Mouse (Mus musculus) gastrocnemius, postnatal 36 days (tissue): ENCODE results near the gene Pnldc1. TPM values are rescaled to one million over a fixed set of nuclear protein-coding genes. Genes with fewer than 3 reads are reported as not detected.
A peak's percentile ranks its signal among the peaks of the same experiment; 100 is the strongest.
"Not testable (repeated sequence)": the region's sequence is repeated elsewhere in the genome, so short reads cannot be mapped to it uniquely, and the experiment has no call there.

Experiments
- DNase-seq, 2 experiments: peaks; one replicate each; pipeline ENCODE4 v3.0.0; 2022
- intact Hi-C: fragments of 180-260 bp; cut with DNase I; formaldehyde crosslinking; loops from one replicate; pipeline ENCODE4 v1.15.1; 2025
- total RNA-seq, 2 experiments: library from RNA; stranded (reverse); gene quantifications; 2 replicates each; pipeline ENCODE4 v1.2.3; 2021

Pnldc1 gene
- total RNA-seq, 2 experiments from 2014 or later, result not detected

DNA sequence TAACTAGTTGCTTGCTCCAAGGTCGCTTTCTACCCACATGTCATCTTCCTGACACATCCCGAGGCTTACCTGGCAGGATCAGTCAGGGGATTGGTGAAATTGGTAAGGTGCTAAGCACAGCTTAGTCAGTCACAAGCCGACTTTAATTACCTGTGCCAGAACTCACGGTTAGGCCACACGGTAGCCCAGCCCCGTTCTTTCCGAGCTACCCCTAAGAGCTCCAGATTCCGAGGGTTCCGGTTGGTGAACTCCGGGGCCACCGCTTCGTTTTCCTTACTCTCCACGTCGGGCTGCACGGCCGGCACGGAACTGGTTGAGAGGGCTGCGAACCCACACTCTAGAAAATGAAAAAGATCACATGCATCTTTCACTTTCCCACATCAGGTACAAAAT lies 5.5 kb upstream of the Pnldc1 start, which contains the start of gene Tcp1:
Gene Tcp1, plus strand, starts transcription at position 214 of the 393 bp plus-strand sequence.
- intact Hi-C loops, result loop anchor here (5.0 kb wide), 2 partner anchors 62 to 77 kb away; partner anchors contain the start of gene Wtap
- no peak for DNase-seq

DNA sequence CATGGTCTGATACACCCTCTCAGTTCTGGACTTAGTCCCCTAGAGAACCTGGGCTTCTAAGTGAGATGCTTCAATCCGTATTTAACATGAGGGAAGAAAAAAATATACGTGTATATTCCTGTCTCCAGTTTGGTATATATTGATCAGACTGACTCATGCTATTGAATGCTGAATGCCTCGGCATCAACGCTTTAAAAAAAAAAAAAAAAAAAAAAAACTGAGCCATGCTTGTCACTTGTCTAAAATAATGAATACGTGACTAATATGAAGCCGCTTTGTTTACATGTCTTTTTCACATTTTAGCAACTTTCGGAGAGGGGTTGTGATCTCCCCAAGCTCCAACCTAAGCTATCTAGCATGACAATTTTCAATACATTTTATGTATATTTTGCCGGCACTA lies 361 bp upstream of the Pnldc1 start:
- intact Hi-C loops, result no loop called here
- DNase-seq, result no peak

DNA sequence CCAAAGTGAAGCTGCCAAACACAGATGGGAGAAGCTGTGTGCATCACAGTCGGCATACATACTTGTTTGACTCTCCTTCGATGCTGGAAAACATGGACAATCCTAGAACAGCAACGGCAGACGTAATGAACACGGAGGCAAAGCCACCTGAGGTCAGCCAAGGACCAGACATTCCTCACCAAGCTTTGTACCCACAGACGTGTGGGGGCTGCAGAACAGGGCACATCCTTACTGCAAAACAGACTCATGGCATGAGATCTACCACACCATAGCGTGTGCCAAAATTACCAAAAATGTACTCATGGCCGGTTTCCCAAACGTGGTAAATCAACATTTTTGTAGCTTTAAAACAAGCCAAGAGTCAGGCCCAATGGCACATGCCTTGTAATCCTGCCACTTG lies 3.6 kb downstream of the Pnldc1 start:
- intact Hi-C loops, result no loop called here
- no peak for DNase-seq

DNA sequence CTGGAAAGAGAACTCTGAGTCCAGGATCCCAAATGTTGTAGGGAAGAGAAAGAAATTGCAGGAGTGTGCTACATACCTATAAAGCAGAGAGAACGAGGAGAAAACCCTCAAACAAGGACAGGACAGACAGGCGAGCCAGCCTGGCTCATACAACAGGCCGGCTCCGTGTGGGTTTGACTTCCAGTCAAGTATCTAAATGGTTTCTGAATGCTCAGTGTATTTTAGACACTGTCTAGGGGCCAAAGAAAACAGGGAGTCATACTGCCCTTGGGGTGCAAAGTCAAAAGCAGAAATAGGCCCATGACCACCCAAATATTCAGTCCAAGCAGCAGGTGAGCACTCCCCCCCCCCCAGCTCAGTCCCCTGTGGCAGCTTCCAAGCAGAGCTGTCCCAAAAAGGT lies 4.2 kb downstream of the Pnldc1 start:
- intact Hi-C loops, result no loop called here
- DNase-seq, result no peak

DNA sequence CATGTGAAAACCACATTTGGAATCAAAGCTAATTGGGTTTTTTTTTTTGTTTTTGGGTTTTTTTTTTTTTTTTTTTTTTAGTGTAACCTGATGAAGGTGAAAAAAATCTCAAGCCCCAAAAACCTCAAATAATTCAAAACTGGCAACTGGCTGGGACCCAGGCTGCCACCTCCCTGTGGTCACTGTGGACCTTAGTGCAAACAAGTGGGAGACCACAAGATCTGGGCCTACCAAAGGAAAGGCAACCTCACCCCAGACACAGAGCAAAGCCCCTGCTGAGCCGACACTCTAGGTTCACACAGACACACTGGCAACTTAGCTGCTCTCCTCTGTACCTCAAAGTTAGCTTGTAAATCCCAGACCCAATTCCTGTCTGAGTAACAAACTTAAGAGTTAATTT lies 5.7 kb downstream of the Pnldc1 start:
- intact Hi-C loops, result no loop called here

DNA sequence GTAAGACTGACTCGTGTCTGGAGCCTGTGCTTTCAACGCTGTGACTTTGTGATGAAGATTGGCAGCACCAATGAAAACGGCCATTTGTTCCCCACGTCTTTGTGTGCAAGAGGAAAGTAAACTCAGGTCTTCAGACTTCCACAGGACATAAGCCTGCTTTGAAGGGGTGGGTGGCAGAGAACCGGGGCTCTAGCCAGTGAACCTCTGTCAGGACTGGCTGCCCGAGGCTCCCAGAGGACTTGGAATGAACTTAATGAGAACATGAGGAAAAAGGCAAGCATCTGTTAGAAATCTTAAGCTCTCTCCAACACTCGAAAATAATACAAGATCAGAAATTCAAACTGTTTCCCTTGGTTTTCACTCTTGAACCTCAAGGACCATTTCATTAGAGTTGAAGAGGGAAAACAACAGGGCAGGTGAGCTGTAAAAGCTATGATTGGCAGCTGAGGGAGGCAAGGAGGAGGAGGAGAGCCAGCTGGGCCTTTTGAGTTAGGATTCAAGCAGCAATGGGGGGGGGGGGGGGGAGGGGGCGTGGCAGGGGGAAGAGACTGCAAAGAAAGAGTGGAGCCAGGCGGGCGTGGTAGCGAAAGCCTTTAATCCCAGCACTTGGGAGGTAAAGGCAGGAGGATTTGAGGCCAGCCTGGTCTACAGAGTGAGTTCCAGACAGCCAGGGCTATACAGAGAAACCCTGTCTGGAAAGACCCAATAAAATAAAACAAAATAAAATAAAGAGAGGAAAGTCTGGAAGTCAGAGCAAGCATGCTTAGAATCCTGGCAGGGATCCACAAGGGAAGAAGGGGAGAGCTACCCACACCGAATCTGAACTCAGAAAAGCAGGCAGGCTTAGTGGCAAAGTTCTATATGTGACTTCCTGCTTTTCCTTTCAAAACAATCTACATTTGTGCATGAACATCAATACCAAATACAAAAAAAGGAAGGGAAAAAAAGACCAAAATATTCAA lies 6.4 kb downstream of the Pnldc1 start:
- no peak for DNase-seq
- intact Hi-C loops, result no loop called here

More for the DNA sequence above, 5.7 kb downstream of the Pnldc1 start:
- DNase-seq, result no peak

DNA sequence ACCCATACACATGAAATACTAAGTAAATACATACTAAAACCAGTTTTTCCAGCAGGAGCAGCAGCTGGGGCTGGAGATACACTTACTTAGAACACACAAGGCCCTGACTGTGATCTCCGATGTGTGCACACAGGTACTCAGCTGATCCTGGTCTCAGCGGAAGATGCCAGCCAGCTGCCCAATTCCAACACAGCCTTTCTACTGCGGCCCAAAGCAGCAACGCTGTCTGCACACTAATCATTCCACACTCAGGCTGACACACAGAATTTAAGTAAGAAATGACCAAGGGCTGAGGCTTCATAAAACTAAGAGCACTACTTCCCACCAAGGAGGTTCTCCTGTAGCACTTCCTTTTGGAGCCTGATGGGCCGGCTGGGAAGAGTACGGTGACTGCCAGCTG lies 7.7 kb downstream of the Pnldc1 start:
- no peak for DNase-seq
- intact Hi-C loops, result no loop called here

DNA sequence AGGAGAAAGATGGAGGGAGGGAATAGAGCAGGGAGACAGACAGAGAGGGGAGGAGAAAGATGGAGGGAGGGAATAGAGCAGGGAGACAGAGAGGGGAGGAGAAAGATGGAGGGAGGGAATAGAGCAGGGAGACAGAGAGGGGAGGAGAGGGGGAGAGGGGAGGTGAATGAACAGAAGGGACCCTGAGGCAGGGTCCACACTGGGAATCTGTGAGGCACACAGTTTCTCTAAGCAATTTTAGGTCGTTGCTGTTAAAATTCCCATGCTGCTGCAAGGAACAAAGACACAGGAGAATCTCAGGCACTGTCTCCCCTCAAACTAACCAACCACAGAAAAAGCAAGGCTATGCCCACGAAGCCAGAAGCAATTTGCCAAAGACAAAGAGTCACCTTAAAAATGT lies 11.4 kb downstream of the Pnldc1 start:
- intact Hi-C loops, DNase-seq: not testable (repeated sequence)

DNA sequence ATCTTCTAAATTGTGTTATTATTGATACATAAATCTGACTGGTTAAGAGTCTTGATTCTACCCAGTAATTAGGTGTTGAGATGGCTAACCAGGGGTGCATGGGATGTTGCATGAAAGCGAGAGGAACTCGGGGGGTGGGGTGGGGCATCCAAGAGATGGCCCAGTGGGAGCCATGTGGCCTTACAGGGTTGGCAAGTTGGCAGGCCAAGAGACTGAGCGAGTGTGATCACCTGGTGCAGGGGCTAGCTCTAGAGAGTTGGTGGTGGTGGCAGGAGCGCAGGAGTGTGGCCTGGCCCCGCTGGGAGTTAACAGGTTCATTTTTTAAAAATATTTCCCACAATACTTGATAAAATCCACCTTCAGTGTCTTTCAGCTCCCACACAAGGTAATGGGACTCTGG lies 12.4 kb downstream of the Pnldc1 start:
- DNase-seq, result no peak
- intact Hi-C loops, result no loop called here

DNA sequence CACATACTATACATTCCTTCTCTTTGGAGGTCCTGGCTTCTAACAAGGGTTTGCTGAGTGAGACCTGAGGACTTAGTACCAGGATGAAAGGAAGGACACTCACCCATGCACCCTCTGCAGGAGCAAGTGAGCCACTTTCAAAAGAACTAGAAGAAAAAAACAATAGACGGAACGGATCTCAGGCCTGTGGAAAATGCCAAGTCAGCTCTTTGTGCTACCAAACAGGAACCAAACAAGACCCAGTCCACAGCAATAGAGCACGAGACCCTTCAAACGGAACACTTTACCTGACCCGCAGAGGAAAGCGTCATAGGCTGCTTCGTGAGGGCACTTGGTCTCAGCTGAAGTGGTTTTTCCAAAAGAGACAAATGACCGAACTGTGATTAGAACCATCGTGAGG lies 18.0 kb downstream of the Pnldc1 start:
- intact Hi-C loops, result no loop called here
- DNase-seq, result no peak

DNA sequence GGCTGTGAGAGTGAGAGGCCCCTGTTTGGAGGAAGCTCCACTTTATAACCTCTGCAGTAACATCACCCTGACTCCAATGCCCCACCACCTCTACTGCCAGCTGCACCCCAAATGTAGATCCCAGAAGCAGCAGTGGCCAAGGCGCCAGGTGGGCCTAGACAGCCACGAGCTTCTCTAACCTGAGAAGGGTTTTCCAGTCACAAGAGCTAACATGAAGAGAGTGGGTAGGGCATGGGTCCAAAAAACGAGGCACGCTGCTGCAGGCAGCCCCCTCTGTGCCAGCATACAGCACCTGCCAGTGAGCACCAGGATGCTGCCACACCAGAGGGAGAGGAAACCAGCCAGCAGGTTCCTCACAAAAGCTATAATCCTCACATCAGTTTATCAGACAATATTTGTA lies 19.0 kb downstream of the Pnldc1 start:
- intact Hi-C loops, result no loop called here
- DNase-seq, result no peak

DNA sequence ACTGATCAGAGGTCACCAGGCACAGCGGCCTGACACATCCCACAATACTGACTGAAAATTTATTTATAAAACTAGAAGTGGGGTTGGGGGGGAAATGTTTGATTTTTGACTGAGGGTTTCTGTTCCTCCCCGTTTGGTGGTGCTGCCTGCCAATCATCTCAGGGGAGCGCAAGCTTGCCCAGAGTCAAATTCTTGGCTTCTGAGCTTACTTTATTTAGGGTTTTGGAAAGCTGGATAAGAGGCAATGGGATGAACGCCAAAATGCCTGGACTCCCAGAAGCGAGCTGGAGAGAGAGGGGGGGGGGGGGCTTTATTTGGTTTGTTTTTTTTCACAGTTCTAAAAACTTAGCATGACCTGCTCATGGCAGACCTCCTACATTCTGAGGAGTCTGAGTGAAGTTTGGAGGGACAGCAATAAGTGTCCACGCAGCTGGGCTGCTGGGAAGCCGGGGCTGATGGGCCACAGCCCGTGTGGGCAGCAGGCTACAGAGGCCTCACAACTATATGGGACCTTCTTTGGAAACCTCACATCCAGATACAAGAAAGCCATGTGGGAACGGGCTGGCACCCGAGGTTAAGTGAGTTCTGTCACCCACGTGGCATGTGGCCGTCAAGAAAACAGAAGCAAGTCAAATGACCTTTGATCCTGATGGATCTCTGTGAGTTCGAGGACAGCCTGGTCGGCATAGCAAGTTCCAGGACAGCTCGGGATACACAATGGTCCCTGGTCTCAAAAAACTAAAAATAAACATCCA lies 22.8 kb downstream of the Pnldc1 start:
- intact Hi-C loops, result no loop called here

DNA sequence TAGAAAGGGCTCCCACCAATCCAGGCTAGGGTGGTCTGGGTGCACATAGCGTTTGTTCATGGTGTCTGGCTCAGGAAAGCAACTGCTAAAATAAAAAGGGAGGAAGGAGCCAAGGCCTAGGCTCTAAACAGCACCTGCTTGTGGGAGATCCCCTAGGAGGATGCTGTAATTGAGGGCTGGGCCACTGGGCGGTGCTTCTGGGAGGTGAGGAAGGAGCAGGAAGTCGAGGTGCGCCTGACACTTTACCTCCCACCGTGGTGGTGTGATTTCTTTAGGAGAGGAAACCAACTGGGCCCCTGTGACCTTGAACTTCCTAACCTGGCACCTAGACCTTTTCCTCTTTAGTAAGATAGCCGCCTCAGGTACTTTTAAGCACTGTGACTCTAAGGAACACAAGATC lies 23.4 kb downstream of the Pnldc1 start:
- DNase-seq, result no peak

More for the DNA sequence above, 22.8 kb downstream of the Pnldc1 start:
- no peak for DNase-seq

DNA sequence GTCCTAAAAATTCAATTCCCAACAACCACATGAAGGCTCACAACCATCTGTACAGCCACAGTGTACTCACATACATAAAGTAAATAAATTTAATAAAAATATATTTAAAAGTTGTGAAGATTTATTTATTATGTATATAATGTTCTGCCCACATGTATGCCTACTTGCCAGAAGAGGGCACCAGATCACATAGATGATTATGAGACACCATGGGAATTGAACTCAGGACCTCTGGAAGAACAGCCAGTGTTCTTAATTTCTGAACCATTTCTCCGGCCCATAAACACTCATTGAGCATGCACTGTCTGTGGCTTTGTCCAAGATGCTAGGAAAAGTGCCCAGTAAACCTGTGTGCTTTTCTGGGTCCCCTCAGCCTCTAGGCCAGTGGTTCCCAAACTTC lies 28.8 kb downstream of the Pnldc1 start:
- intact Hi-C loops, result loop anchor here (5.0 kb wide), 1 partner anchor 56 kb away; no protein-coding TSS in a partner anchor
- no peak for DNase-seq

More for the DNA sequence above, 23.4 kb downstream of the Pnldc1 start:
- intact Hi-C loops, result no loop called here

DNA sequence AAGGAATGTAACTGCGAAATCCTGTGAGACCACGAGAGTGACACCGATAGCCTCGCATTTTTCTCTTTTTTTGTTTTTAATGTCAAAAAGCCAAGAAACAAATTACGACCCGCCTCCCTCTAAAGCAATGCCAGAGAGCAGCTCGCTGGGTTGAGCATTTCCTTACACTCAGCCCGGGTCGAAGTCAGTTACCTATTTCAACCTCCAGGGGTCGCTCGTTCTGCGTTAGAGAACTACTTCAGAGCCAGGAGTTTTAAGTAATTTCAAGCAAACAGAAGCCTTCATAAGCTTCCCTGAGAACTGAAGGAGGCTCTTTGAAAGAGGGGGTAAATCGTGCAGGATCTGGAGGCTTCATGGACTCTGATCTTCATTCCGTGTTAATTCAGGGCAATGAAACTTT lies 29.9 kb downstream of the Pnldc1 start:
- intact Hi-C loops, result loop anchor here (1.0 to 5.0 kb wide), 2 partner anchors 57 to 116 kb away; no protein-coding TSS in a partner anchor
- peak; percentile 70 to 73 for DNase-seq

DNA sequence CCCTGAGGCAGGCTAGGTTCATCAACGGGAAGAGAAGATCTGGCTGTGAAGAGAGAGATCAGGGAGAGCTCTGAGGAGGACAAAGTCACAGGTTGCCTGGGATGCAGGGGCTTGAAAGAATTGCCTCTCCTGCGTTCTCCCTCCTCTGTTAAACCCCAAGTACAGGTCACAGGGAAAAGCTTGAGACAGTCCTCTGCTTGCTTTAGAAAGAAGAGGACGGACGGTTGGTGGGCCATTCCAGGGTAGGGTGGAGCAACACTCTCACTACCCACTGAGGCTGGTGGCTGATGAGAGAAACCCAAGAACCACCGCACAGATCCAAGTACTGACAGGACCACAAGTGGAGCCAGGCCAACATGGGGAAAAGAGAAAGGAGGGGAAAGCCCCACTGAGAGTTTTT lies 34.3 kb downstream of the Pnldc1 start, which contains the start of gene Mrgprh:
Gene Mrgprh, plus strand, starts transcription at position 301 of the 400 bp plus-strand sequence.
- intact Hi-C loops, result no loop called here
- no peak for DNase-seq

DNA sequence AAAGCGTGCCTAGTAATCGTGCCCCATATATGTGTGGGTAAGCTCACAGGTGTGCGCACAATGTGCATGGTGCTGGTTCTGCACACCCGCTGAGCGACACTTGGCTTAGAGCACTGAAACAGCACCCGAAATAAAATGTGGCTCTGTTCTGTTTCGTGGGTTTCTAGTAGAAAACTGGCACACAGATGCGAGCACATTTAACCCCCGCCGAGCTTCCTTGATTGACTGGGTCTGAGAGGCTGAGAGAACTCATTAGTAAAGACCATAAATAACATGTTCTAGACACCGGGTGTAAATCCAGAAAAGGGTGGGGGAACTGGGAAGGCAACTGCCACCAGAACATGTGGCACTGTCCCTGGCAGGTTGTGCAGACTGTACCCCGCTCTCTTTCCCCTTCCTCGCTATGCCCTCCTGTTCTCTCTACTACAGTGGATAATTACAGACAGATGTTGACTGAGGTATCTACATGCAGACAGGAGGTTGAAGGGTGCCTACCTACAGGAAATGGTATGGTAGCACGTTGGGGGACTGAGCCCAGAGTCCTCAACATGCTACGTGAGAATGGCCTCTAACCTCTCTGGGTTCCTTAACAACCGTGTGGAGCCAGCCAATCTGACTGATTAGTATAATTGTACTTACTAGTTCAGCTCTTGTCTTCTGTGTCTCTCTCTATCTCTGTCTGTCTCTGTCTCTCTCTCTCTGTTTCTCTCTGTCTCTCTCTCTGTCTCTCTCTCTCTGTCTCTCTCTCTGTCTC lies 37.6 kb downstream of the Pnldc1 start:
- intact Hi-C loops, result no loop called here

DNA sequence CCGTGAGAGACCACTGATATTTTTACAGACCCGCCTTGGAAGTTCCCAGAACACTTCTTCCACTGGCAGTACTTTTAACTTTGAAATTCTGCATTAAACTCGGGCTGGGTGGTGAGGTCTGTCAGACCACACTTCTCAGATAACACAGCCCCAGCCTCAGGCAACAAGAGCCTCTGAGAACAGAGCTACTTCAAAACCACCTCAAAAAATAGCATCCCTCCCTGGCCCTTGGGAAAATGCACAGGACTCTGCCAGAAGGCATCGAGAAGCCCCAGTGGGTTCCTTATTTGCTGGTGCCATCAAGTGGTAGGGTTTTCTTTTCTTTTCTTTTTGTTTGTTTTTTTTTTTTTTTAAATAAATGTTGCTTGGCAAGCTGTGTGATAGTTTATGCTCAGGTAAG lies 41.4 kb downstream of the Pnldc1 start:
- intact Hi-C loops, result no loop called here
- no peak for DNase-seq

More for the DNA sequence above, 37.6 kb downstream of the Pnldc1 start:
- no peak for DNase-seq

DNA sequence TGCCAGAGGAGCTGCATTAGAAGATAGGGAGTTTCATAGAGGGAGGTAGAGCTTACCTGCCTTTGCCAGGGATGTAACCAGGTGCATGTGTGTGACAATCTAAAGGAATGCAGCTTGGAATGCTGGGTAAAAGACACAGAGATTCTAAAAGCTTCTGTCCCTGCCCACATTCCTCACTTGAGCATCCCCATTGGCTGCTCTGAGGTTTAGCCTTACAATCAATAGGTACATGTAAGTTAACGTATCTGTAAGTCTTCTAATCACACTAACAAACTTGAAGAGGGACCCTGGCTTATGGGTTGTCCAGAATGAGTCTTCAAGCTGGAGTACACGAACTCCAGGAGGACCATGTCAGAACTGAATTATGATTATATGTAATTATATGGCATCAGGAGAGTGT lies 42.0 kb downstream of the Pnldc1 start, which contains the start of gene Mas1:
Gene Mas1, minus strand, starts transcription at position 101 of the 400 bp plus-strand sequence.
- intact Hi-C loops, result no loop called here
- DNase-seq, result no peak

DNA sequence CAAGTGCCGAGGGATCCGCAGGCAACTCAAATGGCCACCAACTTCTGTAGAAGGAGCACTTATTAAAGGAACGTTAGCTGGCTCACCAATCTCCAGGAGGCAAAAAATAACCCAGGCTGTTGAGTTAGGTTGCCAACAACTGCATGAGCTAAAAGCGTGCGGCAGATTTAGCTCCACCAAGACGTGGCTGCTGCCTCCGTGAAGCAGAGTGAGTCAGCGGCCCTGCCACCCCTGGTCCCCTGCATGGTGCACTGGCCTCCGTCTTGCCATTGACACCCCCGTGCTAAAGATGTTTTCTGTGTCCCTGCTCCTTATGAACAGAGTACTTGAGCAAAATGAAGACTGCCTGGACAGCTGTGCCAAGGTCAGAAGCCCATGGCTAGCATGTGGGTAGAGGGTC lies 43.2 kb downstream of the Pnldc1 start:
- DNase-seq, result peak in 1 of 2 experiments; percentile 37
- intact Hi-C loops, result no loop called here
